Mouse (Mus musculus) spleen, embryonic (tissue): ENCODE results near the gene Fth1.
"Not testable (repeated sequence)": the region's sequence is repeated elsewhere in the genome, so short reads cannot be mapped to it uniquely, and the experiment has no call there.

Experiments
- CTCF ChIA-PET: fragments of 350-600 bp; sonication (Branson Sonifier 250); formaldehyde crosslinking; loops from one replicate; lab custom pipeline; 2022; lab: Charles Lee

Gene Fth1

DNA sequence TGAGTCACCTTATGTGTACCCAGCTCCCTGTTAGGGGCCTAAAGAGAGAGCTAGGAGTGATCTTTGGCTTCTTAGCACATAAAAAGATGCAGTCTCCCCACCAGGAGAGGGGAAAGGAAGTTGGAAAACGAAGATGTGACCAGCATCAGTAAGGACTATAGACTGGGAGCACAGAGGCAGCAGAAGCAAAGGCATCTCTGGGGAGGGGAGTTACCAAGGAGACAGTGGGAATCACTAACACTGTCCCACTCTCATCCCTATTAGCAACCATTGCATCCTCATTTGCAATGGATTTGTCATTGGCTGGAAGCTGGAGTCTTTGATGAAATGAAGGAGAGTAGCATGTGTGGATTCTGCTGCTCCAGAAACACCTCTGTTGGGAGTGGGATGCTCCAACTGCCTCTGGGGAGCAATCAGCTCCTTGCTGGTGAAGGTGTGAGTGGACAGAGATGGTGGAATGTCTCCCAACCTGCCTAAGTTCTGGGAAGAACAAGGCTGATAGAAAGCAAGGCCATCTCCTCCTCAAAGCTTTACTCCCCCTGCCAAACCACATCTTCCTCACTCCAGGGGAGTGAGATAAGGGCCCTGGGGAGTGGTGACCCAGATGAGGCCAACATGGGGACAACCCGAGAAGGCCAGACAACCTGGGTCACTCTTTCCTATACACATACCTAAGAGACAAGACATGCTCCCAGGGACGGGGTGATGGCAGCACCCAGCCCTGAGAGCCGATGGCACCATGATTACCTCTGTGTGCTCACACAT is 23.6 kb upstream of the Fth1 start:
- CTCF ChIA-PET: no interaction called here

- CTCF ChIA-PET: interaction anchor here (0.6 kb wide), 1 partner anchor 886 kb away, joined by 3 read pairs; no protein-coding TSS in a partner anchor
Measured at GRCm38 (mm10) chr19:9957965-9958364, 22.4 kb upstream of the Fth1 start.

- CTCF ChIA-PET: no interaction called here
Measured at GRCm38 (mm10) chr19:9960769-9961168, 19.6 kb upstream of the Fth1 start.

GRCm38 (mm10) chr19:9964205-9964916 is 16.0 kb upstream of the Fth1 start:
- CTCF ChIA-PET: no interaction called here

DNA sequence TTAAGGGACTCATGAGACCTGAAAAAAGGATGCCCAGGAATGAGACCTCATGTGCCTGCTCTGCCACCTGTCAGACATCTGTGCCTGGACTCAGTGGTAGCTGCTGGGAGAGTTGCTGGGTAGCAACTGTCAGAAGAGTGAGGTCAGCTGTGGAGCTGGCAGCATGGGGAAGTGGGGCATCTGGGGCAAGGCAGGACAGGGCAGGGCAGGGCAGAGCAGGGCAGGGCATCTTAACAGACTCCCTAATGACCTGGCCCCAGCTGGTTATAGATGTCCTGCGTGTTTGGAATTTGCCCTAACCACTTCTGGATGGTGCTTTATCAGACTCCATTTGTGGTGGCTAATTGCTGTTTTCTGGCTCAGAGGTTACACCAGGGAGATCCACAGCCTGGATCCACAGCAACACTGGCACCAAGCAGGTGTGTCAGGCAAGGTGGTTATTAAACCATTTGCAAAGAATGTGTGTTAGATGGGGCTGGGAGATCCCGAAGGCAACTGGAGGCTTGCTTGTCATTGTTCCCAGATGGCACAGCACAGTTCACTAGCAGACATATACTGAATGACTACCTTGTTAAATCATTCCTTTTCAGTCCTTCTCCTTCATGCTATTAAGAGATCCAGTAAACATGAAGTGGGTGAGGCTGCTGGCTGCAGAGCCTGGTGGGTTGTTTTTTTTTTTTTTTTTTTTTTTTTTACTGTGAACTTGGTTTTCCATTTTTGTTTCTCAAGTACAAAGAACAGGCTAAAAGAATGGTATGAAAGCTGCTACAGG is 14.1 kb upstream of the Fth1 start:
- CTCF ChIA-PET: interaction anchor here (0.6 to 0.7 kb wide), 2 partner anchors 20 to 31 kb away, joined by 3 to 18 read pairs; no protein-coding TSS in a partner anchor

DNA sequence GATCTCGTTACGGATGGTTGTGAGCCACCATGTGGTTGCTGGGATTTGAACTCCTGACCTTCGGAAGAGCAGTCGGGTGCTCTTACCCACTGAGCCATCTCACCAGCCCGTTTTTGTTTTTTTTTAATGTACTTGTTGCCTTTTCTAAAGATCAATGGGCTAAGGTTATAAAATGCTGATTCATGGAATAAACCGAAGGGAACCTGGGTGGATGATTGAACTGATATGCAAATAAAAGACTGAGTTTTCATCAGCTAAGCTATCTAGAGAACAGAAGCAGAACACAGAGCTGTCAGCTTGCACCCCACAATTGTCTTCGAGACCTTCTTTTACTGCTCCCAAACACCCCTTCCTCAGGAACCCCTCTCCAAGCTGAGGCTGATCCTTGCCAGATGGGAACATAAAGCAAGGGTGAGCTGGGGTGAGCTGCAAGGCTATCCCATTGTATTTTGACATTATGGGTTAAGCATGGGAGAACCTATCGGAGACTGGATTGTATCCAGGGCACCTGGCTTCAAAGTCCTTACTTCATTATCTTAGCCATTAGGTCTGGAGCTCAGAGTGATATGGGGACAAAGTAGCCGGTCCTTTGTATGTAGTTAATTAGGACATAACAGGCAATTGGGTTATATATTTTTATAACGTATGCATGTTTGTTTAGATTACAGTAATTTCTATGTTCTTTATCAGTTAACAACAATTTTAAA is 12.2 kb upstream of the Fth1 start:
- CTCF ChIA-PET: no interaction called here

- CTCF ChIA-PET: not testable (repeated sequence)
Measured at GRCm38 (mm10) chr19:9974853-9975252, 5.5 kb upstream of the Fth1 start.

- CTCF ChIA-PET: interaction anchor here (0.6 to 1.1 kb wide), 2 partner anchors 8 to 52 kb away, joined by 4 read pairs; no protein-coding TSS in a partner anchor
Measured at GRCm38 (mm10) chr19:9977085-9977484, 3.3 kb upstream of the Fth1 start.

GRCm38 (mm10) chr19:9978431-9978951 is 1.9 kb upstream of the Fth1 start:
- CTCF ChIA-PET: interaction anchor here (0.6 to 0.7 kb wide), 2 partner anchors 23 to 47 kb away, joined by 3 to 4 read pairs; no protein-coding TSS in a partner anchor

- CTCF ChIA-PET: interaction anchor here (0.6 kb wide), 1 partner anchor 46 kb away, joined by 3 read pairs; no protein-coding TSS in a partner anchor
Measured at GRCm38 (mm10) chr19:9979156-9979555, 1.2 kb upstream of the Fth1 start.

DNA sequence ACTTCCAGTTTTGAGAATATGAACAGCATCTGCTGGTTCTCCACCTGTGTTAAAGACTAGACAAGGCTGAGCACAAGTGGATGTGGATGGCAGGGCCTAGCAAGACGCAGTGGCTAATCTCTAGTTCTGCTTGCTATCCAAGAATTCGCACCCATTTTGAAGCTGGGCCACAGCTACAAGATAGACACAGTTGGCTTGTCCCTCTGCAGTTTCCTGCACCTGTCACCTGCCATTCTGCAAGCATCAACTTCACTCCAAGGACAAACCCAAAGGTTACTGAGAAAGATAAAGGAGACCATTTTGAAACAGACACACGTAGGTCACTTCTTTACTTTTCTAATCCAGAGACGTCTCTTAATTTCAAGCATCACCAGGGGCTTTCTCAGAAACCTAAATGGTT is 1.2 kb downstream of the Fth1 start:
- CTCF ChIA-PET: interaction anchor here (0.6 to 1.4 kb wide), 4 partner anchors 10 to 51 kb away, joined by 3 read pairs; no protein-coding TSS in a partner anchor

DNA sequence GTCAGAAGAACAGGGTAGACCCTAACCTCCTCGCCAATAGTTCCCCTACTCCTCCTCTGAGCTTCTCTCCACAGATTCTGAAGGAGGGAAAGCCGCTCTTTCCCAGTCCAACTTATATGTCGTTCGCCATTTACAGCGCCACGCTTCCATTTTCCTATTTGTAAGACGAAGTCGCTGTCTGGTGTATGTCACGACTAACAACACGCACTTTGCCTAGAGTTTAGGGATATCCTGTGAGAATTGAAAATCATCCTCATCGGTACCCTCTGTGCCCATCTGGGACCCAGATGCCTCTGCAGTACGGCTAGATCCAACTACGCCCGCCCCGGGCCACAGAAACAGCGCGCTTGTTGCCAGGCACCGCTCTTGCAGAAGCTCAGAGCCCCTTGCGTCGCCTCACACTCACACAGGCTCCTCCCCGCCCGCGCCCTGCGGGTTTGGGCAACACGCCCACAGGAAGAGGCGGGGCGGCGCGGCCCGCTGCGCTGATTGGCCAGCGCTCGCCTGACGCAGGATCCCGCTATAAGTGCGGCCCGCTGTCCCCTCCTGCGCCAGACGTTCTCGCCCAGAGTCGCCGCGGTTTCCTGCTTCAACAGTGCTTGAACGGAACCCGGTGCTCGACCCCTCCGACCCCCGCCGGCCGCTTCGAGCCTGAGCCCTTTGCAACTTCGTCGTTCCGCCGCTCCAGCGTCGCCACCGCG is 1.9 kb downstream of the Fth1 start:
- CTCF ChIA-PET: interaction anchor here (0.6 to 1.4 kb wide), 3 partner anchors 33 to 51 kb away, joined by 3 read pairs; no protein-coding TSS in a partner anchor

- CTCF ChIA-PET: interaction anchor here (1.0 to 1.1 kb wide), 2 partner anchors 54 to 66 kb away, joined by 4 to 6 read pairs; no protein-coding TSS in a partner anchor
Measured at GRCm38 (mm10) chr19:9982852-9983542, 2.6 kb downstream of the Fth1 start.

GRCm38 (mm10) chr19:9984111-9985055 is 4.0 kb downstream of the Fth1 start:
- CTCF ChIA-PET: interaction anchor here (0.6 to 1.3 kb wide), 4 partner anchors 8 to 227 kb away, joined by 3 to 4 read pairs (median 4); no protein-coding TSS in a partner anchor

DNA sequence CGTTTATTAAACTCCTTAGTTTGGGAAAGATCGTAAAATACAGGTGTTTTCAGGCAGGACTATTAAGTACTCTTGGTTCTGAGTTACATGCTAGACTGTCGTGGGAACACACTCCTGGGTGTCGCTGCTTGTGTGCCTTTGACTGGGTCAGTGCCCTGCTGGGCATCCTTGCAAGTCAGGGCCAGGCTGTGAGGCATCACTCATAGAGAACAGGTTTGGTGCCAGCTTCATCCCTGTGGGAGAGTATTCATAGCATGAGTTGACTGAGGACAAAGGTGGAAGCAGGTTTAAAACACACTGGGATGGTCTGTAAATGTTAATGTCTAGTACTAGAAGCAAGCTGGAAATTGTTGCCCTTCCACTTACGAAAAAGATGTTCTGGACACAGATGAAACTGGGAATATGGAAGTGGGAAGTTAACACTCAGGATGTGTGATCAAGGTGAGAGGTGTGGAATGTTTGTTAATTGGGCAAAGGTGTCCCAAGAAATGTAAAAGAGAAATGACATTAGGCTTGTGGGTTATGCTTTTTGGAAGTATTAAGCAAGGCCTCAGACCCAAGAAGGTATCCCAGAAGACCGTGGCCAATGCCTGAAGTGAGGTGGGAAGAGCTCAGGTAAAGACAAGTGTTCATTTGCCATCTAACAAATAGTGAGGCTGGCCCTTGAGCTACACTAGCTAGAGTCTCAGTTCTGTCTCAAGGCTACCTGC is 4.9 kb downstream of the Fth1 start:
- CTCF ChIA-PET: interaction anchor here (0.5 to 1.3 kb wide), 2 partner anchors 9 to 32 kb away, joined by 3 to 4 read pairs; no protein-coding TSS in a partner anchor

DNA sequence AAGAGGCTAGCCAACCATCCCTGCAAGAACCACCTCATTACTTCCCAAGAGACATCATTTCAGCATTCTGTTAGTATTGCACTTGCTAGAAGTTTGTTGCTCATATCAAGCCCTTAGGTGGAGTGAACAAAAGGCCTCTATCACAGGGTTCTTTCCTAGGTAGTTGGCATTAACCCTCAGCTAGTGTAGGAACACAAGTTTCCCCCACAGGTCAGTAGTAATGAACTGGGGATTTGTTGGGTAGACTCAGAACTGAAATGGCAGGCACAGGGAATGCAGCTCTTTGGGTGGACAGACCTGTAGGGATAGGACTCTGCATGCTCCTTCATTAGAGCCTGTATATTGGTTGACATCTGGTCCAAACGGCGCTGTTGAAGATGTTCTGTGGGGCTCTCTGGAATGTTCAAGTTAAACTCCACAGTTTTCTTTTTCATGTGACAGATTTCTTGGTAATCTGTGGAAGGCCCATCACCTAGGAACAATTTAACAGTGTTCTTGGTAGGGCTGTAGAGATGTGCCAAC is 5.6 kb downstream of the Fth1 start:
- CTCF ChIA-PET: interaction anchor here (0.5 kb wide), 1 partner anchor 32 kb away, joined by 3 read pairs; no protein-coding TSS in a partner anchor

- CTCF ChIA-PET: no interaction called here
Measured at GRCm38 (mm10) chr19:9987192-9987591, 6.8 kb downstream of the Fth1 start.
